Mouse (Mus musculus): ENCODE results near the gene Arhgef1. TPM values are rescaled to one million over a fixed set of nuclear protein-coding genes. Genes with fewer than 3 reads are reported as not detected.

The Arhgef1 gene
- total RNA-seq, 1 experiment from 2014 or later, result 138 TPM

- DNase-seq, result no peak
These were observed 44.8 kb downstream of the Arhgef1 start for GRCm38 (mm10) chr7:24947316-24948048.

GRCm38 (mm10) chr7:24948774-24949173, 46.1 kb downstream of the Arhgef1 start:
- DNase-seq, result no peak

- peak; percentile 77 for DNase-seq
These were observed 47.4 kb downstream of the Arhgef1 start for GRCm38 (mm10) chr7:24949958-24950623.

GRCm38 (mm10) chr7:24953966-24954365, 51.3 kb downstream of the Arhgef1 start:
- no peak for DNase-seq

- no peak for DNase-seq
These were observed 51.7 kb downstream of the Arhgef1 start for GRCm38 (mm10) chr7:24954450-24954849.

- no peak for DNase-seq
These were observed 52.5 kb downstream of the Arhgef1 start for GRCm38 (mm10) chr7:24955226-24955625.

GRCm38 (mm10) chr7:24964288-24964687, 61.6 kb downstream of the Arhgef1 start:
- no peak for DNase-seq

GRCm38 (mm10) chr7:24964897-24965535, 62.3 kb downstream of the Arhgef1 start:
- peak; percentile 76 for DNase-seq

GRCm38 (mm10) chr7:24967966-24968365, 65.3 kb downstream of the Arhgef1 start:
- no peak for DNase-seq

- no peak for DNase-seq
These were observed 65.8 kb downstream of the Arhgef1 start for GRCm38 (mm10) chr7:24968463-24968862.

- DNase-seq, result no peak
These were observed 67.1 kb downstream of the Arhgef1 start for GRCm38 (mm10) chr7:24969805-24970204.

GRCm38 (mm10) chr7:24970341-24970740, 67.6 kb downstream of the Arhgef1 start:
- DNase-seq, result no peak

GRCm38 (mm10) chr7:24971261-24971971, 68.7 kb downstream of the Arhgef1 start:
- DNase-seq, result peak; percentile 45

- DNase-seq, result peak; percentile 88
These were observed 69.5 kb downstream of the Arhgef1 start, which contains the start of gene Rabac1 for GRCm38 (mm10) chr7:24971972-24972893. TSS of gene Rabac1 (minus strand) at chr7:24972754.

- no peak for DNase-seq
These were observed 70.5 kb downstream of the Arhgef1 start for GRCm38 (mm10) chr7:24973208-24973607.

GRCm38 (mm10) chr7:24973902-24974301, 71.2 kb downstream of the Arhgef1 start:
- DNase-seq, result no peak

- DNase-seq, result no peak
These were observed 72.3 kb downstream of the Arhgef1 start for GRCm38 (mm10) chr7:24974893-24975595.

Measured in adrenal gland, postnatal 25 days (tissue).